8 mouse cellular contexts compared by ENCODE assay signal in the genomic region with DNA sequence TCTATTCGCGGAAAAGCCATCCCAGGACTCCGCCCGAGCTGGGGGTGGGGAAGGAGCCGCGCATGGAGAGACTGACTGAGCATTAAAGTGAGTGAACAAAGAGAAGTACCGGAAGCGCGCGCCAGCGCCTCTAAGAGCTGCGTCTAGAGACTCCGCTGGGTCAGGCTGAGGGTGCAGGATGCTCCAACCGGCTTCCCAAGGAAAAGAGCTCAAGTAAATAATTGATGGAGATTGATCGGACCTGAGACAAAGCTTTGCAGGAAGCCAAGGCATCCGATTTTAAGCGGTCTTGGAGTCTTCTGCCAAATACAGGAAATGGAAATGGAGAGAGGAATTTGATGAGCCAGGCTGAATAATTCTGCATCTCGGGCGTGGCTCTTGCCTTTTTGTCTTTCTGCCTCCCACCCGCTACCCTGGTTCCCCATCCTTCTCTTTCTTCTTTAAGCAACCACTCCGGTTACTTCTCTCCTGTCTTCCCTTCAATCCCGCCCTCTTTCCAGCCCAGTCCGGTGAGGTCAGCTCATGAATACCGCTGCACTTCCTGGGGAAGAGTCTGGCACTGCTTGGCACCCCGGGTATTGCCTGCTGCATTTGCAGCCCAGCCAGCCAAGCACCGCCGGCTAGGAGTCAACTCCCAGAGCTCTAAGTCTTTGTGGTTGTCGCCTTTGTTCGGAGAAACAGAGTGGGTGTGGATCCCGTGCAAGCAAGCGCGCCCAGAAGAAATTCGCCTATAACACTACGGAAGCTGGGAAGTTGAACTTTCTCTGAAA. TPM values are rescaled to one million over a fixed set of nuclear protein-coding genes. Genes with fewer than 3 reads are reported as not detected.
DNase-seq lines count a peak whose midpoint lies in the region; ATAC-seq lines count a peak whose summit lies in the region.

A gene (plus strand): TSS at position 274 of the 770 bp plus-strand sequence.

- peak; percentile 33 for DNase-seq in liver, embryonic 11.5 days (ENCODE audit: low spot score)
- DNase-seq in liver = no peak
- peak; percentile 52 to 79 for DNase-seq in cerebellum, postnatal 4 days (ENCODE audit: low spot score in 2 of 2)
- DNase-seq in right cerebral cortex, postnatal 25 days = peak; percentile 63
- no peak for DNase-seq in adipocyte (ENCODE audit: low spot score)
- no peak for DNase-seq in spleen, adult 12 weeks (ENCODE audit: low spot score)

- H3K9ac ChIP-seq in liver, embryonic 11.5 days (ENCODE audit: low read depth, low read length) = no peak within 1 kb of the TSS
- H3K9ac ChIP-seq in hindbrain, embryonic 12.5 days = peak within 1 kb of the TSS; percentile 86
- H3K9ac ChIP-seq in limb, embryonic 12.5 days (replicated peaks) = peak within 1 kb of the TSS; percentile 27; the same call in 1 of the 2 replicates

- H3K4me2 ChIP-seq in liver, embryonic 11.5 days = peak within 1 kb of the TSS; percentile 44
- peak within 1 kb of the TSS; percentile 86 for H3K4me2 ChIP-seq in hindbrain, embryonic 12.5 days (replicated peaks)
- H3K4me2 ChIP-seq in limb, embryonic 12.5 days = peak within 1 kb of the TSS; percentile 57

- H3K27me3 ChIP-seq in liver, embryonic 11.5 days (replicated peaks; ENCODE audit: control insufficient read depth, insufficient read depth, low read length) = peaks cover 50% of the 10 kb centered on the region
- H3K27me3 ChIP-seq in hindbrain, embryonic 12.5 days = no peaks in the 10 kb centered on the region; the same call in 1 of the 2 replicates
- peaks cover 63% of the 10 kb centered on the region for H3K27me3 ChIP-seq in limb, embryonic 12.5 days

- WGBS in liver, embryonic 11.5 days = 1% methylated on average over 34 of the region's 34 CpGs
- WGBS in hindbrain, embryonic 12.5 days = 1% methylated on average over 34 of the region's 34 CpGs
- WGBS in limb, embryonic 12.5 days = under 1% methylated on average over 34 of the region's 34 CpGs

- ATAC-seq in liver, embryonic 11.5 days (replicated peaks; ENCODE audit: low FRiP score) = no peak
- ATAC-seq in hindbrain, embryonic 12.5 days (ENCODE audit: low FRiP score) = peak; percentile 90
- ATAC-seq in limb, embryonic 12.5 days (ENCODE audit: insufficient number of reproducible peaks, insufficient read depth, low FRiP score, low TSS enrichment, low read depth) = no peak

- H3K4me1 ChIP-seq in liver, embryonic 11.5 days (replicated peaks; ENCODE audit: control insufficient read depth, insufficient read depth, low read length) = no peaks in the 10 kb centered on the region; the same call in 1 of the 2 replicates
- H3K4me1 ChIP-seq in hindbrain, embryonic 12.5 days = peaks cover 15% of the 10 kb centered on the region
- H3K4me1 ChIP-seq in limb, embryonic 12.5 days (replicated peaks) = peaks cover 29% of the 10 kb centered on the region

- H3K4me3 ChIP-seq in liver, embryonic 11.5 days (ENCODE audit: low read depth, low read length) = peak within 1 kb of the TSS; percentile 20
- peak within 1 kb of the TSS; percentile 62 for H3K4me3 ChIP-seq in hindbrain, embryonic 12.5 days
- H3K4me3 ChIP-seq in limb, embryonic 12.5 days (replicated peaks) = peak within 1 kb of the TSS; percentile 35

- H3K9me3 ChIP-seq in liver, embryonic 11.5 days (ENCODE audit: control insufficient read depth, low read length) = no peaks in the 10 kb centered on the region
- no peaks in the 10 kb centered on the region for H3K9me3 ChIP-seq in hindbrain, embryonic 12.5 days (replicated peaks)
- no peaks in the 10 kb centered on the region for H3K9me3 ChIP-seq in limb, embryonic 12.5 days

- no peak within 1 kb of the TSS for H3K27ac ChIP-seq in liver, embryonic 11.5 days (ENCODE audit: low read depth, low read length)
- H3K27ac ChIP-seq in hindbrain, embryonic 12.5 days = peak within 1 kb of the TSS; percentile 96
- no peak within 1 kb of the TSS for H3K27ac ChIP-seq in limb, embryonic 12.5 days

- H3K36me3 ChIP-seq in liver, embryonic 11.5 days (ENCODE audit: control insufficient read depth, insufficient read depth, low read length) = no peaks in the 10 kb centered on the region
- no peaks in the 10 kb centered on the region for H3K36me3 ChIP-seq in hindbrain, embryonic 12.5 days
- no peaks in the 10 kb centered on the region for H3K36me3 ChIP-seq in limb, embryonic 12.5 days

RNA-seq across cellular contexts. Expression of the gene that starts here (rescaled TPM):
- polyA plus RNA-seq in liver, embryonic 11.5 days (2014; fragmentation: Nextera tagmentation; extraction: Ambion mirVana) = 0.64 and 0.90 TPM in 2 replicates
- polyA plus RNA-seq in hindbrain, embryonic 12.5 days (2016; fragmentation: Nextera tagmentation; extraction: Ambion mirVana) = 72.8 and 90.4 TPM in 2 replicates
- 0.87 and 1.2 TPM in 2 replicates for polyA plus RNA-seq in limb, embryonic 12.5 days (2016; fragmentation: Nextera tagmentation; extraction: Ambion mirVana)

Comparison
In these comparisons a context has a peak if more than half of its experiments do, and no peak if none do; other contexts are left out.
1. RNA of the gene that starts here (polyA plus RNA-seq): 72.8 to 90.4 TPM in hindbrain, embryonic 12.5 days; 0.87 to 1.2 TPM in limb, embryonic 12.5 days and 0.64 to 0.90 TPM in liver, embryonic 11.5 days; every median in the first group is over 10 times any median in the second.
2. Peak in DNase-seq, H3K4me3 ChIP-seq and H3K4me2 ChIP-seq in liver, embryonic 11.5 days; RNA of the gene not detected or under 1 TPM.
3. DNase-seq: peak in cerebellum, postnatal 4 days (2 of 2) and right cerebral cortex, postnatal 25 days (single experiment); none in liver (single experiment), adipocyte (single experiment) and spleen, adult 12 weeks (single experiment).
4. Peak in every context shown above with its lines, with median percentiles within 50 percentile points of each other: H3K4me2 ChIP-seq and H3K4me3 ChIP-seq.